Comparison of ENCODE assay signal across 8 mouse cellular contexts in genomic region chr13:101597243-101598125, GRCm38 (mm10).
A peak's percentile ranks its signal among the peaks of the same experiment; 100 is the strongest.
DNase-seq lines count a peak whose midpoint lies in the region.

No protein-coding gene starts in this region.

- intact Hi-C loops in heart, postnatal 25 days (cut with DNase I): no loop called here

- DNase-seq in heart, adult 18-20 months: peak; percentile 14 to 17
- no peak for DNase-seq in heart, postnatal 25 days (ENCODE audit: low spot score)
- DNase-seq in right cerebral cortex, postnatal 14 days: peak; percentile 16
- no peak for DNase-seq in right cerebral cortex, adult 18-20 months
- DNase-seq in kidney, adult 9 months: peak; percentile 25
- no peak for DNase-seq in ovary, adult 18-20 months (ENCODE audit: low spot score)
- DNase-seq in c-Kit-positive CD71-positive TER-119-positive erythroid progenitor cells, embryonic 14.5 days (ENCODE audit: low spot score): no peak
- no peak for DNase-seq in embryo, embryonic 9.5 days (ENCODE audit: extremely low spot score)

Comparison
In these comparisons a context has a peak if more than half of its experiments do, and no peak if none do; other contexts are left out.
1. DNase-seq: peak in heart, adult 18-20 months (2 of 2), right cerebral cortex, postnatal 14 days (single experiment) and kidney, adult 9 months (single experiment); none in heart, postnatal 25 days (single experiment), right cerebral cortex, adult 18-20 months (single experiment), ovary, adult 18-20 months (single experiment), c-Kit-positive CD71-positive TER-119-positive erythroid progenitor cells, embryonic 14.5 days (single experiment) and embryo, embryonic 9.5 days (single experiment).